Mouse (Mus musculus) left cerebral cortex, adult 8-10 months (tissue): ENCODE data around the gene Clec16a. TPM values are rescaled to one million over a fixed set of nuclear protein-coding genes. Genes with fewer than 3 reads are reported as not detected.
A peak's percentile ranks its signal among the peaks of the same experiment; 100 is the strongest.

Experiments
- DNase-seq, 2 experiments: peaks; one replicate each; pipeline ENCODE4 v3.0.0; 2022; ENCODE audit warnings: low spot score in 2 of 2
- total RNA-seq, 4 experiments: library from RNA; stranded (reverse); gene quantifications; 2 replicates each; pipeline ENCODE4 v1.2.4; 2022

Gene Clec16a
- total RNA-seq, 4 experiments from 2014 or later, result 89.8 to 97.2 (median 91.2) TPM

DNA sequence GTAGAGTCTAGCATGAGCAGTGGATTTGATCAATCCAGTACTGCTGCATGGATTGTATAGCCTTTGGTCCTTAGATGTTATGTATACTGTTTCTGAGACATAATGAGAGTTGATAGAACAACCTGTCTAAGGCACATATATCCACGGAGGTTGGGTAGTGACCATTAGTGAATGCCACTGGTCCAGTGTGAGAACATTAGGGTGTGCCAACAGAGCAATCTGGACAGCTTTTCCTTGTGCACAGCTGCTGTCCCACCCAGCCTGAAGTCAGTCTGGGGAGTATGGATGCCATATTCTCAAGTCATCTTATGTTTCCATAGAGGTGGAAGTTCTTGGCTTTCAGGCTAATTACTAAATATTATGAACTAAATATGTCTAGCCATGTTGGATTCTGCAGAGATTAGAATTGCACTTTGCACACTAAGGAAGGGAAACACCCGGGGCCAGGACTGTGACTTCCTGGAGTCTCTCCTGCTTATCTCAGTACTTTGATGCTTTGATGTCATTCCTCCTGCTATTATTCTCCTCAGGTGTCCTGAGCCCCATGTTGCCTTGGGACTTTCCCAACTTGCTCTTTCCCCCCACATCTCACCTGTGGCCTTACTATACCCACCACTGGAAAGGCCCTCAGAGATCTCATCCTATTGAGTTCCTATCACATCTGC lies 36.2 kb downstream of the Clec16a start:
- DNase-seq, result no peak

DNA sequence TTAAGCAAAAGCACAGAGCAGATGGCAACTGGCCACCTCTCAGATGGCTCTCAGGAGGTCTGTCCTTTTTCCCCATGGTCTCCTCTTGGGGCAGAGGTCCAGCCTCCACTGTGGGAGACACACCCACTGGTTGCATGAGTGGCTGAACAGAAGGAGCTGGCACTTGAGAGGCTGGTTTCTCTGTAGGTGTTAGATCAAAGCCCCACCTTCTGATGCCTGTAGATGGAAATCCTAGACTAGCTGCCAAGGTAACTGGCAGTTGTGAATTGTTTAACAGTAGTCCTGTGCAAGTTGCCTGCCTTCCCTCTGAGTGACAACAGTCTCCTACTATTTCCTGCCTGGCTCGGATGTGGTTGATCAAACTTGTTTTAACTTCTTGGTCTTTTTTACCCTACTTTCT lies 40.0 kb downstream of the Clec16a start:
- DNase-seq, result no peak

DNA sequence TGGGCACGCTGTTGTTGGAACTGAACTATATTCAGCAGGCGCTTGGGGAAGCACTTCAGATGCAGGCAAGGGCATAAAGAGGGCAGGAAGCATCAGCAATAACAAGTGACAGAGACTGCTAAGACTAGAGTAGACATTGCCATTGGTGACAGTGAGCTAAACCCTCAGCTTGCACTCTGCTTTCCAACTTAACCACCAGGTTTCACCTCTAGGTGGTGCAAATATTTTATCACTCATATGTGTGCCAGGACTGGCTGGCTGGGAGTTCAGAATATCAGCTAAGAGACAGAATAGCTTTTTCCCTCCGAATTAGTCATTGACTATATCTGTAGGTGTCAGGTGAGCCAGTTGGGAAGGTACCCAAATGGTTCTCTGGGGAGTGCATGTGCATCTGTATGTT lies 41.4 kb downstream of the Clec16a start:
- no peak for DNase-seq

DNA sequence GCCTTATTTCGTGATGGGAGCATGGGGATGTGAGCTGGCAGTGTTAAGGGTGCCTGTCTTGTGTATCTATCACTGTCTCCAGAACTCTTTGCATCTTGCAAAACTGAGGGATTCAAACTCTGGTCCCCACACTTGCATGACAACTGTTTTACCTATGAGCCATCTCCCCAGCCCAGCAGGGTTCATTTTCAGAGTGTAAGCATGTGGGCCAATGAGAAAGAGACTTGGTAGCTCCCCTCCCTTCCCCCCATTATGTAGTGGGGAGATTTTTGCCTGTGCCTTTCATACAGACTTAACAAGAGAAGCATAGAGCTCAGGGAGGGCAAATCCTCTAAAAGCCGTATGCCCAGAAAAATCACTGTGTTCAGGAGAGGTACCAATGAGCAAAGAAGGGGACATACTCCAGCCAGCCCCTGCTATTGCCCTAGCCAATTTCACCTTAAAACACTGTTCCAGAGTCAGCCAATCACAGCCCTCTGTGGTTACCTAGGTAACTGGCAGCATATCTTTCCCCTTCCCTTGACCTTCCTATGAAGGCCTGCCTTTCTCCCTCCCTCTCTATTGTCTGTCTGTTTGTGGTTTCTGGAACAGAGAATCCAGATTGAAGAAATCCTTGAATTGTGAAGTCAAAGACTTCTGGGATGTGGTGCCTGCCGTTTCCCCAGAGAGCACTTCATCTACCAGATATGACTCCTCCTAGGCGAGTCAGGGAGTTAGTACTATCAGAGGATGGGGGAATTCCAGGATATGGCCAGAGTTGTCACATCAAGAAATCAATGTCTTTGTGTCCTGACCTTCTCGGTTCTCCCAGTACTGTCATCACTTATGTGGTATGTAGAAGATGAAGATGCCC lies 55.0 kb downstream of the Clec16a start:
- DNase-seq, result no peak

DNA sequence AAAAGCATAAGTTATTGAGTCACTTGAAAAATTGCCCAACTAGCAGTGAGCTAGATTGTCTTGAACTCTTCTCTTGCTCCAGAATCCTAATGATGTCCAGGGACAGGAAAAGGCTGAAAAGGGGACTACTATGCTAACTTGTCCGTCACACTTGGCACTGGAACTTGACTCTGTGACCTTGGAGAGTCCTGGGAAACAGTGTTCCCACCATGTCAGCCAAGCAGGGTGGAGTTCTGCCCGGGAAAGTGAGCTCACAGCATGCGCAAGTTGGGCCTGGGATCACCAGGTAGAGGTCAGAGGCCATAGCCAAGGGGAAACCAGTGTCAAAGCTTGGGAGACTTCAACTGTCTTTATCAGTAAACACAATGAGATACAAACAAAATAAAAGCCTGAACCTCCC lies 62.7 kb downstream of the Clec16a start:
- no peak for DNase-seq

DNA sequence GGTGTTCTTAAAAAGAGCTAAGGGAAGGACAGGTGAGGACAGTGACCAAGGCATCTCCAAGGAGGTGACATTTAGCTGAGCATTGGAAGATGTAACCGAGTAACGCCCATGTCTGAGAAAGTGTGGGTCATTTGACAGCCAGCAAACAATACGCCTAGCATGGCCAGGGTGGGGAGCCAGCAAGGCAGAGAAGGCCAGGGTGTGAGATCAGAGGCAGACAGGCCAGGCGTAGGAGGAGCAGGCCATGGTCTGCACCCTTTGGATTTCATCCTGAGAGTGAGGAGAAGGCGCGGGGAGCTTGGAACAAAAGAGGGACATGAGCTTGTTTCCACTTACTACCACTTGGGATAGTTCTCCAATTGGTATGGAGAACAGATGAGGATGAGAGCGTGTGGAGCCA lies 64.8 kb downstream of the Clec16a start:
- no peak for DNase-seq

DNA sequence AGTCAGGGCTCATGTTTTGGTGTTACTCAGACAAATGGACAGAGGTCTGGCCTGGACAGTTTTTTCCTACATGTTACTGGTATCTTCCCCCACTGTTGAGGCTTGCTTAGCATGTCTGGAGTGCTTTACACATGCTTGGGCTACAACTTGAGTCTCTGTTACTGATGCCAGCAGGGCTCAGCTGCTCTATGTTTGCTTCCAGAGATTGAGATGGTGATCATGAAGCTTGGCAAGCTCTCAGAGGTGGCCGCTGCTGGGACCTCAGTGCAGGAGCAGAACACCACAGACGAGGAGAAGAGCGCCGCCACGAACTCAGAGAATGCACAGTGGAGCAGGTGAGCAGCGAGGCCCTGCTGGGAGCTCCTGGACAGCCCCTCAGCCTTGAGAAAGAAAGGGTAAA lies 65.7 kb downstream of the Clec16a start:
- no peak for DNase-seq

DNA sequence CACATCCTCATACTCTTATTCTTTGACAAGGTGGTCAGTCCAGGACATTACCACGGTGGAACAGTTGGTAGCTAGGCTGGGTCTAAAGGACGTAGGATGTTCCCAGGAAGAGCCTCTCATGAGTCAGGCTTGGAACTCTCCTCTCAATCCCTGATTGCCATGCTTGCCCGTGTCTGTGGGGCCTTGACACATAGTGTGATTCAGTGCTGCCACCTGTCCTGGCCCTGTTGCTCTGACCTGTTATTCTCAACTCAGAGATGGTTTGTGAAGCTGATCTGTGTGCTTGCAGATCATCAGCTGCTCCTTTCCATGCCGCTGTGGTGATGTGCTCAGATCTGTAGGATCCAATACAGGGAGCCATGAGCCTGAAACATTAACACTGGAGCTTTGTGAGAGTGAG lies 66.2 kb downstream of the Clec16a start:
- DNase-seq, result no peak

DNA sequence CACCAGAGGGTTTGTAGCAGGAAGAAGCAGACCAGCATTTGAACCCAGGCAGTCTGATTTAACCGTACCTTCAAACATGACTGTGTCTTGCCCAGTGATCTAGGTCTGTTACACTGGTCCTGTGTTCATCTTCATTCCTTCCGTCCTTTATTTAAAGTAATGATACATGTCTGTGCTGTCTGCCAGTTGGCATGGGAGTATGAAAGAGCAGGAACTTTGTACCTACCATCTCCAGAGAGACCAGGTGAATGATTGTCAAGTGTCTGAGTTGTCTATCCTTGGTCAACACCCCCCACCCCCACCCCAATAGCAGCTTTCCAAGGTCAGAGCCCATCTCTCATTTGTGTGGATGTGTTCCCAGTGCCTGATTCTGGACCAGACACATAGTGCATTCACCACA lies 68.9 kb downstream of the Clec16a start:
- no peak for DNase-seq

DNA sequence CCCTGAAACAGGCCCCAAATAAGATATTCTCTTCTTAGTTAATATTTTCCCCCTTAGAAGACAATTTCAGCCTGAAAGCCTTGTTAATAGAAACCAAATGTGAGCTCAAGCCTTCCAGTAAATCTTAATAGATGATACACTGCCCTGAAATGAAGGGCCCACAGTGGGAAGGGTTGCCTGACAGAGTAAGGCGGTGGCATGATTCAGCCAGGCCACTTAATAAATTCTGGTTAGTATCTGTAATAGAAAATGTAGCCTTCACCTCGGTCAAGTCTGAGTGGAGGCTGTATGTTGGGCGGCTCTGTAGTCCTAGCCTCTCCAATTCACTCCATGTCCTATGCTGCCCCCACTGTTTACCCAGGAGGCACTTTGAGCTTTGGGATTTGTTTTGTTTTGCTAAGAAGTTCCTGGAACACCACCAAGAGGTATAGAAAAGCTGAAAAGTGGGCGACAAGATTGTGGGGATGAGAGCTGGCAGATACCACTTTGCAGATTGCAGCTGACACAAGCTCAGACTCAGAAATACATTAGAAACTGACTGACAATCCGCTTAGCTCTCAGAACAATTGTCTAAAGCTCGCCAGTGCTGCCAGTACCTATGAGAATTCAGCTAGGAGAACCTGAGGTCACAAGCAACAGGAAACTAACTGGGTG lies 75.9 kb downstream of the Clec16a start:
- peak in 1 of 2 experiments; percentile 41 for DNase-seq

DNA sequence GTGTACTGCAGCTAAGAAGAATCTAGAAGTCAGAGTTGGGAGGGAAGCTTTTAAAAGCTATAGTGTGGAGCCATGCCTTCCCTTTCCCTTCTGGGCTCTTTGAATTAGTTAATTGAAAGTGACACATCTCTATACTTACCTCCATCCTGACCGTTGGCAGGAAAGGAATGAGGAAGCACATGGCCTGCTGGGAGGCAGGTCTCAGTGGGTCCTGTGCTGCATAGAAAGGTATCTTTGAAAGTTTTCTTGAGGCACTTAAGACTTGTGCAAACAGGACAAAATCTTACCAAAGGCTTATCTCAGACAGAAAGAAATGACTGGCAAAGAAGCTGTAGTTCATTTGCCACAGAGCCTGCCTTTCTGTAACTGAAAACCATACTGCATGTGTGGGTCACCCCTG lies 76.6 kb downstream of the Clec16a start:
- DNase-seq, result no peak

DNA sequence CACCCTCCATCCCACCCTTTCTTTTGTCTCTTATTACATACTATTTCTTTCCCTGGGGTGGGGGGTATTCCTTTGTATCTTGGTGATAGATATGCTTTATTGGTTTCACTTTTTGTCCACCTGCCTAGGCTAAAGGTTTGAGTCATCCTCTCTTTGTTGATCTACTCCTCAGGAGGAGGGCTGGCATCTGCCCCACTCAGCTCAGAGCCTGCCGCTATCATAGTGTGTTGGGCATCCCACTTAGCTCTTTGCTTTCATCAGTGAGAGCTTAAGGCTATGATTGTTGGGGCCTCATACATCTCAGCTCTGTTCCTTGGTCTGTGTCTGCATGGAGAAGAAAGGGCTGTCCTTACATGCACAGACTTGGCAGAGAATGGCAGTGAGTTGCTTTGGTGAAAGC lies 81.0 kb downstream of the Clec16a start:
- no peak for DNase-seq

DNA sequence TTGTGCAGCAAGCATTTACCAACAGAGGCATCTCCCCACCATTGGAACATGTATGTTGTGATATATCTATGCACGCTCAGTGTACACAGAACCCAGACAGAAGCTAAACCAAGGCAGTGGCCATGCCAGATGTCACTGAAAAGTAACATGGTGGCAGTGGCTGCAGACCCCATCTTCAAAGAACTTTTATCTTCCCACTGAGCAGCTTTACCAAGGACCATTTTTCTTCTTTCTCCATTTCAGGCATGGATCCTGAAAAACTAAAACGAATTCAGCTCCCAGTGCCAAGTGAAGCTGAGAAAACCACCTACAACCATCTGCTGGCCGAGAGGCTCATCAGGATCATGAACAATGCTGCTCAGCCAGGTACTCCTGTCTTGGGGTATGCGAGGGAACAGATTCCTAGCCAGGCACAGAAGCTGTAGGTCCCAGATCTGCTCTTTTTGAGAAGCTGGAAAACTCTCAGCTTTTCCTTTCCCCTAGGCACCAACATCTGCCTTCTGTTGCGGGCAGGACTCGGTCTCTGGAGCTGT lies 82.1 kb downstream of the Clec16a start:
- peak in 1 of 2 experiments; percentile 84 for DNase-seq

DNA sequence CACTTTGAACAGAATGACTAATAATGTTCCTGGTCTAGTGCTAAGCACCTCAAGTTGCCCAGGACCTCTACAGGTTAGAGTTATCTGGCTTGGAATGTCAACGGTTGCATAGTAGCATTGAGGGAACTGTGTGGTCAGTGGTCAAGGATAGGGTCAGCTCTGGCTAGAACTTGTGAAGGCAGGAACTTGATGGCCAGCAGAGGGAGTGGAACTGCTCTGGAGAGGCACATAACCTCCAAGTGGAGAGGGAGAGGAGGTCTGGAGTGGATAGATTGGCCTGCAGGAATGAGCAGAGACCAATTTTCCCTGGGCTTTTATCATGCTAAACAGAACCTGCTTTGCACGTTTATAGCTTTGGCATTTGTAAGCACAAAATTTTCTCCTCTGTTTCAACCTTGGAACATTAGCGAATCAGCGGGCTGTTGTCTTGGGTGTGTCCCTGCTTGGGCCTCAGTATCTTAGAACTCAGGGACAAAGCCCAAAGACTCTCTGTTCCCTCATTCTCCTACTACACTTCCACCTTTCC lies 83.0 kb downstream of the Clec16a start:
- no peak for DNase-seq

DNA sequence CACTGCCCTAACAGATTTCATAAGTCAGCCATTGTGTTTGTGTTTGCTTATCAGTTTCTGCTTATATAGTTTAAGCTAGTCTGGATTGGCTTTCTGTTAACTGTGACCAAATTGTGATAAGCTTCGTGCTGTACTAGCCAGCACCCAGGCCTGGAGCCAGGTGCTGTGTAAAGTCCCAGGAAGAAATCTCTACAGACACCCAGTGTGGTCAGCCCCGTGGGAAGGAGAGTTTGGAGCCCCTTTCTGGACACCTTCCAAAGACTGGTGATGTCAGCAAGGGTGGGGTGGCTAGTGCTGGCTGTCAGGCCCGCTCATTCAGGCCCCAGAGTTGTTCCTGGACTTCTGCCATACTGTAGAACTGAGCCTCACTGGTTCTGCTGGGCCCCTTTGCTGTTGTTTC lies 83.8 kb downstream of the Clec16a start:
- DNase-seq, result no peak

DNA sequence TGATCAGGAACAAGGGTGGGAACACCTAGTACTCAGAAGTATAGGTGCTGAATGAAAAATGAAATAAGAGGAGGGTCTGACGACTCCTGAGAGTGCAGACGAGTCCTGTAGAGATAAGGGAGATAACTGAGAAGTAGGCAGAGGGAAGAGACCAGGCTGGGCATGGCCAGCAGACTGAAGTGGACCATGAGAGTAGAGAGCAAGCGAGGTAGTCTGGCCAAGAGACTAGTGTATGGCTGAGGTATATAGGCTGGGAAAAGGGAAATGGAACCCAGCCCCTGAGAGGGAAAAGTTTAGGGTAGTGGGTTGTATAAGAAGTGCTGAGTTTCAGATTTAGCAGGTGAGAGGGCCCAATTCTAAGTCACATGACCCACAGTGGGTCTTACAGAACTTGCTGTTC lies 84.2 kb downstream of the Clec16a start:
- DNase-seq, result no peak

DNA sequence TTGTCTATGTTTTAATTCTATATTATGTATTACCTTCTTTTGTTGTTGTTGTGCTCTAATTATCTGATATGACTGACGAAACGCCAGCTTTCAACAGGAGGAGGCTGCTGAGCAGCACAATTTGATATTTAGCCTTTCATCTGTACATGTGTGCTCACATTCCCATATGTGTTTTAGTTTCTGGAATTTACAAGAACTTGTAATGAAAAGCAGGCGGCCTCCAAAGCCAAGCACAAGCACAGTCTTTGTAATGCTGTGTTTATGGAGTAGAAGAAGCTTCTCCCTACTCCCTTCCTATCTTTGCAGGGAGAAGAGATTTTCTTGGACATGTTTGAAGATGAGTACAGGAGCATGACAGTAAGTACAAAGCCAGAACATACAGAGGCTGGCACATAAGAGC lies 89.8 kb downstream of the Clec16a start:
- DNase-seq, result no peak

DNA sequence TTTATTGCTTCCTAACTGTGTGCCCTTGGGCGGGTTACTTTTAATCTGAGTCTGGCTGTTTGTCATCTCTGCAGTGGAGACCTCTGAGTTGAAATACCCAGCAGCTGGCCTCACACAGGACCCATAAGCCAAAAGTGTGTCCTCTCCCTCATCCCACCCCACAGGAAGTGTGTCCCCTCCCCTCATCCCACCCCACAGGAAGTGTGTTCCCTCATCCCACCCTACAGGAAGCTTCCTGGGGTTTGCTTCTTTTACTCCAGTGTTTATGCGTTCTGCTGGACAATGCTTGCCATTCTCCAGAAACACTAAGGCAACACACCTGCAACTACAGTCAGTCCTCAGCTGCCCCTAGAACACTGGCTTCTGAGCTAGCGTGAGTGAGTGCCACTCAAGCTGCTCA lies 92.8 kb downstream of the Clec16a start:
- no peak for DNase-seq

DNA sequence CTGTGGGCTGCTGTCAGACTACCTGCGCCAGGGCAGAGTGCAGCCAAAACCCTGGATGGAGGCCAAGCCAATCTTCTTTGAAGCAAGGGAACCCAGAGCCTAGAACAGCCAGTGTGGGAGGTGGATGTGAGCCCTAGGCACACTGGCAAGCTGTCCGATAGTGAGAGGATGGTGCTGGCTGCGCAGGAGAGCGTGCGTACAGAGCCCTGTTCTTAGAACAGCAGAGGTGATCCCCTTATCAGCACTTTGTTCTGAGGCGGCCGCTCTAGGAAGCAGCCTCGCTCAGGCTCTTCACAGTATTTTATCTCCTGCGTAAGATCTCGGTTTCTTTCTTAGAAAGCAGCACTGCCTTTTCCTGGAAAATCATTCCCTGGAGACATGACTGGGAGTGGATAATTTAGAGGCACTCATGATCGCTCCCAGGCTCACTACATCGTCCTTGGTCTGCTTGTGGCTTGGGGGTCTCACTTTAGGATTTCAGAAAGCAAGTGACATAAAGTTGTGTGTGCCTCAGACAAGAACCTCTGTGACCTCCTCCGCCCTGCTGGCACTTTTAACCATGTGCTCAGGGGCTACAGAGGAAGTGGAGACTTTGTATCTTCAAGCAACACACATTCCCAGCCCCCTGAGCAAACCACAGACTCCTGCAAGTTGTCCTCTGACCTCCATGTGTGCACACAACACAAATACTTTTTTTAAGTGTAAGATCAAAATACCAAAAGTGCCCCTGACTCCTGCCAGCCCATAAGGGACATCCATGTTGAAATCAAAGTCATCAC lies 94.2 kb downstream of the Clec16a start:
- DNase-seq, result no peak

DNA sequence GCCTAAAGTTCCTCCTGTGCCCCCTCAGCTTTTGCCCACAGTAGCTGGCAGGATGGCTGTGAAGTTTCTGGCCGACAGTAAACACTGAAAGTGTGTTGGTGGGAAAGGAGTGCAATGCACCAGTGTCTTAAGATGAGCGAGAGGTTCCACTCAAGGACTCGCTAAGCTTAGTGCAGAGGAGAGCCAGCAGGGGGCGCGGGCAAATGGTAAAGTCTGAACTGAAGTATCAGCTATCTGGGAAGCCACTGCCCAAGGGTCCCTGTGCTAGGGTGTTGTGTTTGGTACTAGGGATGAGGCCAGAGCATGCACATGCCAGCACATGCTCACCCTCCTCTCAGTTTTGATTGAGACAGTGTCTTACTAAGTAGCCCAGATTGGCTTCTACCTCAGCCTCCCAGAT lies 94.9 kb downstream of the Clec16a start:
- peak in 1 of 2 experiments; percentile 60 for DNase-seq

DNA sequence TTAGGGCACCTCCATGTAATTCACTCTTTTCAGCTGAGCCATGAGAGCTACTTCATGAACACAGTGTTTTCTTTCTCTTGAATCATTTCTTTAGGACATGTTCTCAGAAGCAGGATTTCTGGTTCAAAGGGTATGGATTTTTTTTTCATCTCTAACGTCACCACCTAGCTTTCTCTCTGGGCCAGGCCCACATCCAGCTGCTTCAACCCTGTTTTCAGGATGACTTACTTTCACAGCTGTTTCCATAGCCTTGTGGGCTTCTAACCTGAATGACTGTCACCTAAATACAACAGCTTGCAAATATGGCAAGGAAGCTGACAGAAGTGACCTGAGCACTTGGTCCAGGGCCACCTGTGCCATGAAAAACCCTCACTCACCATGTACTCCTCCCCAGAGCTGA lies 96.0 kb downstream of the Clec16a start:
- DNase-seq, result no peak
